Mouse (Mus musculus) neural tube, embryonic 13.5 days (tissue): Measurements from ENCODE around the gene Rgs6. TPM values are rescaled to one million over a fixed set of nuclear protein-coding genes. Genes with fewer than 3 reads are reported as not detected.

Source experiments
- ATAC-seq: fragments of 200-750 bp; cut with Nextera tagmentation; 2 replicates; pipeline ENCODE4 v1.8.0; 2017; ENCODE audit warnings: low read depth, mild to moderate bottlenecking, moderate TSS enrichment, moderate library complexity
- H3K27ac ChIP-seq: fragments of 300-500 bp; sonication (generic); replicated peaks from 2 replicates; pipeline ENCODE4 v1.5.1; 2015; ENCODE audit warnings: moderate library complexity, mild to moderate bottlenecking, inconsistent platforms
- H3K27me3 ChIP-seq: fragments of 300-500 bp; sonication (generic); 2 replicates; pipeline ENCODE4 v1.6.1; 2015; ENCODE audit warnings: mild to moderate bottlenecking, inconsistent platforms
- H3K36me3 ChIP-seq: fragments of 300-500 bp; sonication (generic); 2 replicates; pipeline ENCODE4 v1.6.1; 2015; ENCODE audit warnings: mild to moderate bottlenecking, inconsistent platforms
- H3K4me1 ChIP-seq: fragments of 300-500 bp; sonication (generic); replicated peaks from 2 replicates; pipeline ENCODE4 v1.6.1; 2015; ENCODE audit warnings: inconsistent platforms
- H3K4me2 ChIP-seq: fragments of 300-500 bp; sonication (generic); 2 replicates; pipeline ENCODE4 v1.6.1; 2015; ENCODE audit warnings: inconsistent platforms, mild to moderate bottlenecking, moderate library complexity
- H3K4me3 ChIP-seq: fragments of 300-500 bp; sonication (generic); 2 replicates; pipeline ENCODE4 v1.5.1; 2015; ENCODE audit warnings: mild to moderate bottlenecking, inconsistent platforms
- H3K9ac ChIP-seq: fragments of 300-500 bp; sonication (generic); 2 replicates; pipeline ENCODE4 v1.6.1; 2015; ENCODE audit warnings: moderate library complexity, mild to moderate bottlenecking, inconsistent platforms
- H3K9me3 ChIP-seq: fragments of 300-500 bp; sonication (generic); 2 replicates; pipeline ENCODE4 v1.6.1; 2016; ENCODE audit warnings: inconsistent platforms
- WGBS: fragments of 180-500 bp; shearing (Covaris S2); methylation state at CpG from one replicate; pipeline ENCODE4 v1.1.7; 2015; 5-methylcytosine and 5-hydroxymethylcytosine counted together
- polyA plus RNA-seq: library from polyadenylated mRNA; unstranded; fragments of >200 nt; fragmentation: Nextera tagmentation; extraction: Ambion mirVana; gene quantifications from 2 replicates; pipeline ENCODE4 v1.2.1, GENCODE M21; 2015

Rgs6 gene
- polyA plus RNA-seq, 1 experiment from 2014 or later = 3.1 TPM

DNA sequence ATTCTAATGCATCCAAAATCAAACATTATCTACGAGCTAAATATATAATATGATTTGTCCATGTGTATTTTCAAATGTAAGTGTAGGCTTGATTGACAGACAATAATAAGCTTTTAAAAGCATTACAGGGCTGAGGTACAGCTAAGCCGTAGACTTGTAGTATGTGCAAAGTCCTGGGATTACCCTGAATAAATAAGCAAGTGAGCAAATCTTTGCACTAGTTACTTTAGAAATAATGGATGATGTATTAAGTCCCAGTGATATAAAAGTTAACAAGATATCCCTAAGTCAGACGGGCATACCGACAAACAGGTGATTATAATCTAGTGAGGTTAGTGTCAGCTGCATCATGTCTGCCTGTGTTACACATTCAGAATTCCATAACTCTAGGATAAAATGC lies 326.0 kb downstream of the Rgs6 start:
- Histone ChIP-seq H3K9ac (no peak overlapping the region), H3K4me1 (no peaks in the 10 kb centered on the region), H3K36me3 (no peaks in the 10 kb centered on the region), H3K4me3 (no peak overlapping the region), H3K27ac (no peak overlapping the region), H3K27me3 (no peaks in the 10 kb centered on the region), H3K9me3 (no peaks in the 10 kb centered on the region), H3K4me2 (no peak overlapping the region)
- no peak for ATAC-seq
- 88% methylated on average over 4 of the region's 4 CpGs for WGBS

- WGBS = 41% methylated on average over 2 of the region's 2 CpGs
These were observed 332.1 kb downstream of the Rgs6 start for GRCm38 (mm10) chr12:82920146-82920545.

GRCm38 (mm10) chr12:82921287-82922015 lies 333.4 kb downstream of the Rgs6 start:
- WGBS = 95% methylated on average over 20 of the region's 20 CpGs

More at GRCm38 (mm10) chr12:82920146-82920545, 332.1 kb downstream of the Rgs6 start:
- ATAC-seq = no peak
- H3K9me3 ChIP-seq = no peaks in the 10 kb centered on the region
- no peak overlapping the region for H3K4me3 ChIP-seq
- H3K9ac ChIP-seq = no peak overlapping the region
- no peak overlapping the region for H3K4me2 ChIP-seq
- H3K27me3 ChIP-seq = no peaks in the 10 kb centered on the region
- H3K36me3 ChIP-seq = no peaks in the 10 kb centered on the region
- no peak overlapping the region for H3K27ac ChIP-seq
- peaks cover 9% of the 10 kb centered on the region; the same call in 1 of the 2 replicates for H3K4me1 ChIP-seq

DNA sequence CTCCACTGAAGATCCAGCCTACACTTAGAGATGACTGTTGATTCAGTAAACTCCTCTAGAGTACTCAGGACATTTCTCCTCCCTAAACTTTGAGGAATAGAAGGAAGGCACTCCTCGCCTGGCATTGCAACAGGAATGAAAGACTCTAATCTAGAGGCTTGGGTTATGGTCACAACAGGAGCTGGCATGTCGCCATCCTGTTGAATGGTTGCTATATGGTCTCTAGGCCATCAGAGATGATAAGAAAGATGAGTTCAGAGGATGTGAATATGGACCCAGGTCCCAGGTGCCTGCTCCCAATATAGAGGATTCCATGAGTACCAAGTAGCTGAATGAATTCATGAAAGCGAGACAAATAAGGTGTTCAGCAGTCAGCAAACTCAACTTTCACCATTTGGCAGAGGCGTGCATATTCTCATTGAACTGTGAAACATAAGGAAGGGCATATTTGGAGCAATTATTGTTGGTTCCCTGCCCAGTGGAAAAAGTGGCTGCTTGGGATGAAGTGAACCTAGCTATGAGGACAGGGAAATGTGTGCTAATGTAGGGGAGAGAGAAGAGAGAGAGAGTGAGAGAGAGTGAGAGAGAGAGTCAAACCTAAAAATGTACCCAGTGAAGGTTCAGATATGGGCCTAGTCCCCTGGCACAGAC lies 334.9 kb downstream of the Rgs6 start:
- Histone ChIP-seq H3K4me1 (peaks cover 9% of the 10 kb centered on the region; the same call in 1 of the 2 replicates), H3K36me3 (no peaks in the 10 kb centered on the region), H3K27ac (no peak overlapping the region), H3K4me3 (no peak overlapping the region), H3K9me3 (no peaks in the 10 kb centered on the region), H3K9ac (no peak overlapping the region), H3K27me3 (no peaks in the 10 kb centered on the region), H3K4me2 (no peak overlapping the region)
- 90% methylated on average over 4 of the region's 4 CpGs for WGBS
- no peak for ATAC-seq

More at GRCm38 (mm10) chr12:82921287-82922015, 333.4 kb downstream of the Rgs6 start:
- Histone ChIP-seq H3K36me3 (no peaks in the 10 kb centered on the region), H3K4me3 (no peak overlapping the region), H3K4me1 (peaks cover 9% of the 10 kb centered on the region; the same call in 1 of the 2 replicates), H3K27ac (no peak overlapping the region), H3K9me3 (no peaks in the 10 kb centered on the region), H3K27me3 (no peaks in the 10 kb centered on the region), H3K9ac (no peak overlapping the region), H3K4me2 (no peak overlapping the region)
- ATAC-seq = no peak

DNA sequence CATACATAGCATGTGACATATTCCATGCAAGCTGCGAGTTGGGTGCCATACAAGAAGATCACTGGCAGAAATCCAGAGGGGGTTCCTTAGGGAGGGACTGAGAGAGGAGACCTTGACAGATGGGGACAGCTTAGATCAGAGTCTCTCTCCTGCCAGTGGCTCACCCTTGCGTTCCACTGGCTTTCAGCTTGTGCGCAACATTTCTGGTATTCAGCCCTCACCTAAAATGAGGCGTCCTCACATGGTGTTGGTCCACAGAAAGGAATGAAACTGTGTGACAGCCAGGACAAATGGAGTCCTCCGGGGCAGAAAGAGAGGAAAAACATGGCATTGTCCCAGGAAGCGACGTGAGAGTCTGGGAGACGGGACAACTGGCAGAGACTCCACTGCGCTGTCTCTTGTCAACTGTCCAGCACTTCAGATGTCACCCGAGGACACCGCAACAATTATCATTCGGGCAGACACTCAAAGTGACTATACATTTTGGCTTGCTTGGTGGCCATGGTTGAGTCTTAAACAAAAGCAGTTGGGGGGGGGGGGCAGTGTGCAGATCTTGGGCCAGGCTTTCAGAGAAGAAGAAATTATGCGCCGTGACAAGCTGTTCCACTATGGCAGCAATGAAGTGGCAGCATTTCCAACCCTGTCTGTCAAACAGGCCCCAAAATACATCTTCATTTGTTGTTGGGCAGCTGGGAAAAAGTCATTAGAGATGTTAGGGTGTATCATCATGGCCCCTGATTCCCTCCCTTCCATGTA lies 344.8 kb downstream of the Rgs6 start:
- 76% methylated on average over 14 of the region's 14 CpGs for WGBS
- no peaks in the 10 kb centered on the region for H3K4me1 ChIP-seq
- H3K9ac ChIP-seq = no peak overlapping the region
- no peak for ATAC-seq
- H3K9me3 ChIP-seq = no peaks in the 10 kb centered on the region
- no peaks in the 10 kb centered on the region for H3K36me3 ChIP-seq
- H3K4me3 ChIP-seq = no peak overlapping the region
- H3K27ac ChIP-seq = no peak overlapping the region
- no peaks in the 10 kb centered on the region for H3K27me3 ChIP-seq
- H3K4me2 ChIP-seq = no peak overlapping the region

DNA sequence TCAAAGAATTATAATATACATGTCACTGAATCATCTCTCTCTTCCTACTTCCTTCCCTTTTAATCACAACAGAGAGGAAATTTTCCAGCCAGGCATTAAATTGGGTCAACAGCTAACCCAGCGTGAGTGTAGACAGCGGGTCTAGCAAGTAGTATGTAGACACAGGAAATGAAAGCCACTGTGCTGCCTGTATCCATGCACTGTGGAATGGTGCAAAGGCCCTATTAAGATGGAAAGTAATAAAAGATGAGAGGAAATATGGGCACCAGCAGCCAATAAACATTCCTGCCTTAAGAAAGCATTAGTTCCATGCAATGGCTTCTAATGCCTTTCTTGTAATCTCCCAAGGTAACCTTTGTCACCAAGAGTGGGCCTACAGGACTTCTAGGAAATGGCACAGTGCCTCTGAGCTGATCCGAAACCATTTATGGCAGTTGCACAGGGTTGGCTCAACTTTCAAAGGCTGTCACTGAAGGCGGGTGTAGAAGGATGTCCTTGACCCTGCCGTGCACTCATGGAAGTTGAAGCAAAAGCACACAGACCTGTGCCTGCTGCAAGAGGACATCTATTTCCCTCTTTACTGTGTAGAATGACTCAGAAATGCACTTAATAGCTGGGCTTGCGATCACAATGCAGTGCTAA lies 347.1 kb downstream of the Rgs6 start:
- Histone ChIP-seq H3K27me3 (no peaks in the 10 kb centered on the region), H3K9ac (no peak overlapping the region), H3K27ac (no peak overlapping the region), H3K4me3 (no peak overlapping the region), H3K9me3 (no peaks in the 10 kb centered on the region), H3K4me1 (no peaks in the 10 kb centered on the region), H3K36me3 (no peaks in the 10 kb centered on the region), H3K4me2 (no peak overlapping the region)
- ATAC-seq = no peak
- 76% methylated on average over 6 of the region's 6 CpGs for WGBS

- ATAC-seq = no peak
- WGBS = 86% methylated on average over 1 of the region's 1 CpGs
- no peak overlapping the region for H3K27ac ChIP-seq
- H3K36me3 ChIP-seq = no peaks in the 10 kb centered on the region
- H3K4me3 ChIP-seq = no peak overlapping the region
- H3K9me3 ChIP-seq = no peaks in the 10 kb centered on the region
- H3K27me3 ChIP-seq = no peaks in the 10 kb centered on the region
- no peak overlapping the region for H3K9ac ChIP-seq
- no peak overlapping the region for H3K4me2 ChIP-seq
- no peaks in the 10 kb centered on the region for H3K4me1 ChIP-seq
These were observed 347.7 kb downstream of the Rgs6 start for GRCm38 (mm10) chr12:82935767-82936166.

DNA sequence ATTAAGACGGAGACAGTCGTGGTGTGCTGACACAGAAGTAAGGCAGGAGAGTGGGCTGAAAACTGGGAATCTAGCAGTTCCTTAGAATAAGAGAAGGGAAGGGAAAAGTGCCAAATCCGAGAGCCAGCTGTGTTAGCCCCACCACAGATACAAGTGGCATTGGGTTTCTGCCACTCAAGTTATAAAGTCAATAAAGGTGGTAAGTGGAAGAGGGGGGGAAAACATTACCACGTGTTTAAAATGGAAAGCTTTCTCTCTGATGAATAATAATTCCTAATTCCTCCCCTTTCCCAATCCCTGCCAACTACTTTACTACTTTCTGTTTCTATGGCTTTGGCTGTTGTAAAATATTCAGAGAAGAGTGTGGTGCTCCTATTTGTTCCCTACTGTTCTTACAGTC lies 352.4 kb downstream of the Rgs6 start:
- no peak for ATAC-seq
- Histone ChIP-seq H3K27me3 (no peaks in the 10 kb centered on the region), H3K27ac (no peak overlapping the region), H3K9ac (no peak overlapping the region), H3K4me2 (no peak overlapping the region), H3K9me3 (no peaks in the 10 kb centered on the region), H3K4me3 (no peak overlapping the region), H3K36me3 (no peaks in the 10 kb centered on the region), H3K4me1 (no peaks in the 10 kb centered on the region)
- WGBS = 71% methylated on average over 4 of the region's 4 CpGs

DNA sequence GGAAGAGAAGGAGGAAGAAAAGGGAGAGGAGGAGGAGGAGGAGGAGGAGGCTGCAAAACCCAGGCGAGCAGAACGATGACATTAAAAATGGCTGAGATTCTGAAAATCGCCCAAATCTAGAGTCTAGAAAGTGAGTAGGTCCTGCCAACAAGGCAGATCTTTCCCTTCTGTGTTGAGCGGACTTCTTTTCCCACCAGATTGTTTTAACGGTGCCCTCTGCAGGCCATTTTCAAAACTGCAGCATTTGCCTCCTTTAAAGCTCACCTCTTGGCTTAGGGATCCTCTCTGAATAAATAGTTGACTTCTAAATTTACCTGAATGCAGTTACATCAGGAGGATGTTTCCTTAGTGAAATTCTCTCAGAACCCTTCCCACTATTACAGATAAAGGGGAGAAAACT lies 358.4 kb downstream of the Rgs6 start:
- no peaks in the 10 kb centered on the region for H3K4me1 ChIP-seq
- 18% methylated on average over 5 of the region's 5 CpGs for whole genome bisulfite sequencing
- H3K4me3 ChIP-seq = no peak overlapping the region
- no peaks in the 10 kb centered on the region for H3K27me3 ChIP-seq
- ATAC-seq = peak; percentile 63
- no peak overlapping the region for H3K9ac ChIP-seq
- H3K36me3 ChIP-seq = no peaks in the 10 kb centered on the region
- no peak overlapping the region for H3K4me2 ChIP-seq
- H3K9me3 ChIP-seq = no peaks in the 10 kb centered on the region
- H3K27ac ChIP-seq = no peak overlapping the region

DNA sequence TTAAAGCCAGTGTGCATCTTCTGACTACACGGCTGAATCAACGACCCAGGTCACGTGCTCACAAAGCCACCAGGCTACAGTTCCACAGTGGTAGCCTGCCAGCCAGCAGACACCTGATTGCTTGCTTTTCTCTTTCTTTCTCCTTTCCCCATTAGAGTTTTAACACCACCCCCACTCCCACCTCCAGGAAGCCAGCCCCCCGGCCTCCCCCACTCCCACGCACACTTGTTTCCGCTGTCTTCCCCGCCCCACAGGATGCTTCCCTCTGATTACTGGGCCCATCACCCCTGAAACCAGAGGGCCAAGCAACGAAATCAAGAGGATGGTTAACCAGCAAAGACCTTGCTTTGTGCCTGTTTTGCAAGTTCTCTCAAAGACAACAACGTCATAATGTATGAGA lies 373.0 kb downstream of the Rgs6 start:
- Histone ChIP-seq H3K9me3 (no peaks in the 10 kb centered on the region), H3K27me3 (no peaks in the 10 kb centered on the region), H3K9ac (no peak overlapping the region), H3K4me1 (no peaks in the 10 kb centered on the region), H3K4me2 (no peak overlapping the region), H3K4me3 (no peak overlapping the region), H3K36me3 (no peaks in the 10 kb centered on the region), H3K27ac (no peak overlapping the region)
- no peak for ATAC-seq
- 82% methylated on average over 9 of the region's 9 CpGs for WGBS

DNA sequence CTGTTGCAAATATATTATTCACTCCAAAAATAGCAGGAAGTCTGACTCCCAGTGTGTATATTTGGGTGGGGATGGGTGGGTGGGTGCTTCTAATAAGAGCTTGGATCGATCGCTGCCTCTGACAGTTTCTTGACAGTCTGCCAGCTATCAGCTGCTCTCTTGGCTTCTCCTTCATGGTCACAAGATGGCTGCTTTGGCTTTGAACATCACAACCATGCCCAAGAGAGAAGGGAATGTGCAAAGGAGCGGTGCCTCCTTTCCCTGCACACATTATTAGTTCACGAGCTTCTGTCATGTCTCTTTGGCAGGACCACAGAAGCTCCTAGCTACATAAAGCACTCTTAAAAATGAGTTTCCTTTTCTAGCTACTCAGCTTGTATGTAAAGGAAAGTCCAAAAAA lies 373.8 kb downstream of the Rgs6 start:
- no peak for ATAC-seq
- Histone ChIP-seq H3K4me1 (no peaks in the 10 kb centered on the region), H3K4me2 (no peak overlapping the region), H3K9ac (no peak overlapping the region), H3K9me3 (no peaks in the 10 kb centered on the region), H3K27ac (no peak overlapping the region), H3K36me3 (no peaks in the 10 kb centered on the region), H3K27me3 (no peaks in the 10 kb centered on the region), H3K4me3 (no peak overlapping the region)
- WGBS = 77% methylated on average over 4 of the region's 4 CpGs
